Mouse (Mus musculus) MEL (cell line): ENCODE data around the gene Itpr3. TPM values are rescaled to one million over a fixed set of nuclear protein-coding genes. Genes with fewer than 3 reads are reported as not detected.

Experiments used
- DNase-seq: peaks from one replicate; pipeline ENCODE4 v3.0.0; 2011; ENCODE audit warnings: low read depth, low spot score
- H3K27ac ChIP-seq: 2 replicates; pipeline ENCODE4 v1.5.1; 2012; ENCODE audit warnings: low read depth, mild to moderate bottlenecking, control low read depth, low read length, moderate library complexity; ENCODE audit not compliant: control insufficient read depth
- H3K27me3 ChIP-seq, 2 experiments: fragments of 150-350 bp in 1 of 2; sonication (generic) in 1 of 2; 2 replicates each; pipeline ENCODE4 v1.6.1; 2012; ENCODE audit warnings: low read length in 2 of 2, mild to moderate bottlenecking in 2 of 2, improper control_type of control experiment in 1 of 2, moderate library complexity in 1 of 2; ENCODE audit not compliant: insufficient read depth in 2 of 2, control insufficient read depth in 1 of 2
- H3K36me3 ChIP-seq, 2 experiments: 2 replicates each; pipeline ENCODE4 v1.6.1; 2012 to 2014; ENCODE audit warnings: low read length in 2 of 2, improper control_type of control experiment in 1 of 2, inconsistent platforms in 1 of 2, mild to moderate bottlenecking in 1 of 2; ENCODE audit not compliant: insufficient read depth in 2 of 2, control insufficient read depth in 1 of 2
- H3K4me1 ChIP-seq, 2 experiments: fragments of 150-350 bp in 1 of 2; sonication (generic) in 1 of 2; 2 replicates each; pipeline ENCODE4 v1.6.1; 2012; ENCODE audit warnings: low read length in 2 of 2, improper control_type of control experiment in 1 of 2, mild to moderate bottlenecking in 1 of 2; ENCODE audit not compliant: insufficient read depth in 2 of 2, control insufficient read depth in 1 of 2
- H3K4me3 ChIP-seq, 2 experiments: fragments of 150-350 bp in 1 of 2; sonication (generic) in 1 of 2; 2 replicates each; pipeline ENCODE4 v1.5.1; 2012; ENCODE audit warnings: low read depth in 2 of 2, low read length in 2 of 2, mild to moderate bottlenecking in 2 of 2, moderate library complexity in 2 of 2, control low read depth in 1 of 2, improper control_type of control experiment in 1 of 2; ENCODE audit not compliant: control insufficient read depth in 1 of 2, insufficient read depth in 1 of 2
- H3K79me2 ChIP-seq: 2 replicates; pipeline ENCODE4 v1.6.1; 2012; ENCODE audit warnings: mild to moderate bottlenecking, low read length, moderate library complexity; ENCODE audit not compliant: control insufficient read depth, poor library complexity, insufficient read depth
- H3K9ac ChIP-seq: 2 replicates; pipeline ENCODE4 v1.6.1; 2012; ENCODE audit warnings: low read depth, mild to moderate bottlenecking, control low read depth, low read length, moderate library complexity; ENCODE audit not compliant: control insufficient read depth, poor library complexity, severe bottlenecking
- H3K9me3 ChIP-seq: fragments of 150-350 bp; sonication (generic); replicated peaks from 2 replicates; pipeline ENCODE4 v1.6.1; 2012; ENCODE audit warnings: mild to moderate bottlenecking, low read length, improper control_type of control experiment, moderate library complexity; ENCODE audit not compliant: insufficient read depth
- BHLHE40 ChIP-seq: IDR thresholded peaks from 2 replicates; pipeline ENCODE4 v1.6.1; 2012; ENCODE audit warnings: low read depth, mild to moderate bottlenecking, inconsistent platforms, low read length, improper control_type of control experiment, borderline replicate concordance
- CHD2 ChIP-seq: IDR thresholded peaks from 2 replicates; pipeline ENCODE4 v1.6.1; 2011; ENCODE audit warnings: low read length, improper control_type of control experiment
- E2F4 ChIP-seq: IDR thresholded peaks from 2 replicates; pipeline ENCODE4 v1.6.1; 2011; ENCODE audit warnings: low read depth, low read length, improper control_type of control experiment, borderline replicate concordance
- ELF1 ChIP-seq: IDR thresholded peaks from 2 replicates; pipeline ENCODE4 v1.6.1; 2014; ENCODE audit warnings: low read depth, mild to moderate bottlenecking, inconsistent platforms, low read length, improper control_type of control experiment, moderate library complexity
- EP300 ChIP-seq, 2 experiments: IDR thresholded peaks; 2 replicates each; pipeline ENCODE4 v1.6.1; 2011; ENCODE audit warnings: improper control_type of control experiment in 2 of 2, low read length in 2 of 2, low read depth in 1 of 2, mild to moderate bottlenecking in 1 of 2
- GABPA ChIP-seq: IDR thresholded peaks from 2 replicates; pipeline ENCODE4 v1.6.1; 2012; ENCODE audit warnings: low read depth, mild to moderate bottlenecking, inconsistent platforms, low read length, improper control_type of control experiment, moderate library complexity
- GATA1 ChIP-seq: IDR thresholded peaks from 2 replicates; pipeline ENCODE4 v1.6.1; 2011; ENCODE audit warnings: low read depth, low read length, improper control_type of control experiment
- HCFC1 ChIP-seq: IDR thresholded peaks from 2 replicates; pipeline ENCODE4 v1.6.1; 2012; ENCODE audit warnings: low read depth, mild to moderate bottlenecking, inconsistent platforms, low read length, improper control_type of control experiment, moderate library complexity
- JUND ChIP-seq: IDR thresholded peaks from 2 replicates; pipeline ENCODE4 v1.6.1; 2011; ENCODE audit warnings: low read depth, mild to moderate bottlenecking, improper control_type of control experiment, low read length
- KAT2A ChIP-seq: conservative IDR thresholded peaks from 2 replicates; pipeline ENCODE4 v1.6.1; 2012; ENCODE audit warnings: low read depth, low read length, improper control_type of control experiment, inconsistent platforms
- MAFK ChIP-seq: IDR thresholded peaks from 2 replicates; pipeline ENCODE4 v1.6.1; 2011; ENCODE audit warnings: low read depth, mild to moderate bottlenecking, low read length, improper control_type of control experiment, borderline replicate concordance
- MAX ChIP-seq: IDR thresholded peaks from 2 replicates; pipeline ENCODE4 v1.6.1; 2011; ENCODE audit warnings: low read length, improper control_type of control experiment
- MAZ ChIP-seq: IDR thresholded peaks from 2 replicates; pipeline ENCODE4 v1.6.1; 2012; ENCODE audit warnings: low read depth, mild to moderate bottlenecking, inconsistent platforms, low read length, improper control_type of control experiment
- MXI1 ChIP-seq: IDR thresholded peaks from 2 replicates; pipeline ENCODE4 v1.6.1; 2011; ENCODE audit warnings: mild to moderate bottlenecking, low read depth, low read length, improper control_type of control experiment
- POLR2A ChIP-seq, 2 experiments: IDR thresholded peaks; 2 replicates each; pipeline ENCODE4 v1.6.1; 2011 to 2012; ENCODE audit warnings: low read length in 2 of 2, mild to moderate bottlenecking in 2 of 2, control low read depth in 1 of 2, improper control_type of control experiment in 1 of 2, low read depth in 1 of 2, moderate library complexity in 1 of 2; ENCODE audit not compliant: control insufficient read depth in 1 of 2, insufficient read depth in 1 of 2, poor library complexity in 1 of 2
- POLR2AphosphoS5 ChIP-seq: IDR thresholded peaks from 2 replicates; pipeline ENCODE4 v1.6.1; 2012; ENCODE audit warnings: low read depth, borderline replicate concordance, mild to moderate bottlenecking, inconsistent platforms, low read length, moderate library complexity, mixed read lengths
- RAD21 ChIP-seq: IDR thresholded peaks from 2 replicates; pipeline ENCODE4 v1.6.1; 2011; ENCODE audit warnings: mild to moderate bottlenecking, low read depth, low read length, improper control_type of control experiment
- SMC3 ChIP-seq: IDR thresholded peaks from 2 replicates; pipeline ENCODE4 v1.6.1; 2011; ENCODE audit warnings: low read depth, low read length, improper control_type of control experiment
- TCF12 ChIP-seq: IDR thresholded peaks from 2 replicates; pipeline ENCODE4 v1.6.1; 2014; ENCODE audit warnings: low read depth, mild to moderate bottlenecking, inconsistent platforms, low read length, improper control_type of control experiment, moderate library complexity
- ZNF384 ChIP-seq: IDR thresholded peaks from 2 replicates; pipeline ENCODE4 v1.6.1; 2012; ENCODE audit warnings: low read depth, mild to moderate bottlenecking, inconsistent platforms, low read length, improper control_type of control experiment
- polyA plus RNA-seq, 2 experiments: library from polyadenylated mRNA; stranded (reverse) in 1 of 2; unstranded in 1 of 2; fragments of >175 nt in 1 of 2; fragments of >200 nt in 1 of 2; gene quantifications; 2 replicates each; pipeline versions ENCODE4 v1.2.1 to v1.2.4; 2012; ENCODE audit warnings: low replicate concordance in 2 of 2, low read depth in 1 of 2; ENCODE audit not compliant: insufficient read length in 2 of 2, insufficient read depth in 1 of 2, missing spikeins in 1 of 2
- total RNA-seq: library from RNA; depleted of rRNA; stranded (reverse); fragments of 300-350 nt; gene quantifications from 2 replicates; pipeline ENCODE4 v1.2.3, GENCODE M21; 2012

Itpr3 gene
- total and polyA plus RNA-seq, 3 experiments, result 7.3 to 11.4 TPM; not detected in 1

DNA sequence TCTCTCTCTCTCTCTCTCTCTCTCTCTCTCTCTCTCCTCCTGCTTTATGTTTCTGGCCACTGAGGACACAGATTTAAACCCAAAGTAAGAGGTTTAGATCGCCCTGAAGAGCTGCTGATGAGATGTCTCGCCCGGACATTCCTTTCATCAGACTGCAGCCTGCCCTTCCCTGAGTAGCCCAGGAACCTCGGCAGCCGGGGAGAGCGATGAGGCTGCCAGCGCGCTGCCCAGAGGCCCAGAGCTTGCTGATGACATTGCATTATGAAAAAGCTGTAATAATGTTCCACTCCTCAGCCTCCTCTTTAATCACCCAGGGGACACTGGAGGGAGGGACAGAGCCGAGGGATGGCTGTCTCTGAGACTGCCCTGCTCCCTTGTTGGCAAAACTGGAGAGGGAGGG is 83.2 kb downstream of the Itpr3 start:
- H3K27me3 ChIP-seq, result peaks cover 0 to 2% of the 10 kb centered on the region in 2 experiments; a peak in 2 of 4 replicates
- DNase-seq, result no peak
- H3K9ac ChIP-seq, result no peak overlapping the region
- no peak overlapping the region for H3K27ac ChIP-seq
- H3K36me3 ChIP-seq, result no peaks in the 10 kb centered on the region
- TF ChIP-seq CHD2 (no peak), MXI1 (no peak), SMC3 (no peak), ZNF384 (no peak), TCF12 (no peak), MAZ (no peak), POLR2A (IDR thresholded peaks at IDR 0.05; ENCODE audit: control insufficient read depth in 1 of 2, insufficient read depth in 1 of 2, low read depth in 1 of 2, low read length in 2 of 2, poor library complexity in 1 of 2) (no peak), MAFK (no peak), RAD21 (no peak), E2F4 (no peak), MAX (no peak), BHLHE40 (no peak)
- H3K9me3 ChIP-seq, result no peaks in the 10 kb centered on the region
- H3K4me3 ChIP-seq, result no peak overlapping the region
- no peaks in the 10 kb centered on the region for H3K4me1 ChIP-seq
- H3K79me2 ChIP-seq, result no peaks in the 10 kb centered on the region

DNA sequence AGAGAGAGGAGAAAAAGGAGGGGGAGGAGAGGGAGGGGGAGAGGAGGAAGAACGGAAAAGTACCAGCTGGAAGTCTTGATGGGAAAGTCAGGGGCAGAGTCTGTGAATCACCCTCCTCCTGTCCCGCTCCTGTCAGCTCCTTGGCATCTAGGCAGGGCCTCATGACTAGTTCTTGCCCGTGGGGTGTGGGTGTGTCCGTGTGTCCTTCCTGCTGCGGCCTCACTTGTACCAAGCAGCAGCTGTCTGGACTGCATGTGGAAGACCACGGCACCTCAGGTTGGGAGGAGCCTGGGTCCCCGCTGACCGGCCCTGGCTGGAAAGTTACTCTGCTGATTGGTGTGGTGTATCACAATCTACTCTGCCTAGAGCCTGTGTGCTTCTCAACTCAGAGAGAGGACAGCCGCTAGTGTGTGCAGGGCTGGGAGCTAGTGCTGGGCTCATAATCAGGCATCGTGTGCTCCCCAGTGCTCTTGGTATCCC is 84.9 kb downstream of the Itpr3 start:
- H3K9me3 ChIP-seq, result no peaks in the 10 kb centered on the region
- peaks cover 0 to 4% of the 10 kb centered on the region in 2 experiments; a peak in 2 of 4 replicates for H3K36me3 ChIP-seq
- DNase-seq, result no peak
- TF ChIP-seq MAFK (no peak), KAT2A (no peak), MAZ (no peak), JUND (no peak), GATA1 (no peak), MXI1 (no peak), POLR2AphosphoS5 (no peak), GABPA (no peak), HCFC1 (no peak), BHLHE40 (no peak), ELF1 (no peak), EP300 (IDR thresholded peaks at IDR 0.05; ENCODE audit: low read depth in 1 of 2, low read length in 2 of 2) (no peak)
- H3K27ac ChIP-seq, result no peak overlapping the region
- H3K79me2 ChIP-seq, result no peaks in the 10 kb centered on the region
- peaks cover 0 to 8% of the 10 kb centered on the region in 2 experiments; a peak in 2 of 4 replicates for H3K4me1 ChIP-seq
- no peak overlapping the region for H3K4me3 ChIP-seq
- H3K9ac ChIP-seq, result no peak overlapping the region
- H3K27me3 ChIP-seq, result peaks cover 0 to 2% of the 10 kb centered on the region in 2 experiments; a peak in 2 of 4 replicates
